In genomic region chr2:146098853-146099717, GRCm38 (mm10) we compare ENCODE assay signal across 11 mouse cellular contexts.
DNase-seq lines count a peak whose midpoint lies in the region; ATAC-seq and TF ChIP-seq lines count a peak whose summit lies in the region.
"Had no signal": no experiment of that assay in that cellular context is flagged by ENCODE, and none has a peak within 500 bp of the region (broad histone marks: within the 10 kb centered on the region; RNA-seq: fewer than 3 reads in every experiment).

No protein-coding gene starts in this region.

- no peak overlapping the region for H3K9ac ChIP-seq in stomach, embryonic 14.5 days (replicated peaks; ENCODE audit: low read depth, low read length)
- no peak overlapping the region for H3K9ac ChIP-seq in stomach, postnatal 0 days (ENCODE audit: low read length)
- H3K9ac ChIP-seq in liver, adult 2 months (ENCODE audit: low read depth, low read length): peak overlapping the region; percentile 36; the same call in 1 of the 2 replicates
- H3K9ac ChIP-seq: embryonic facial prominence, embryonic 12.5 days; limb, embryonic 12.5 days had no signal

- no peaks in the 10 kb centered on the region for H3K36me3 ChIP-seq in heart, embryonic 10.5 days
- no peaks in the 10 kb centered on the region for H3K36me3 ChIP-seq in stomach, embryonic 14.5 days (ENCODE audit: control insufficient read depth, insufficient read depth, low read length)
- H3K36me3 ChIP-seq in stomach, postnatal 0 days (ENCODE audit: control insufficient read depth, insufficient read depth, low read length): no peaks in the 10 kb centered on the region
- no peaks in the 10 kb centered on the region for H3K36me3 ChIP-seq in liver, adult 2 months (ENCODE audit: control insufficient read depth, insufficient read depth, low read length)
- H3K36me3 ChIP-seq: embryonic facial prominence, embryonic 12.5 days; limb, embryonic 12.5 days had no signal

- H3K9me3 ChIP-seq in heart, embryonic 10.5 days: no peaks in the 10 kb centered on the region
- no peaks in the 10 kb centered on the region for H3K9me3 ChIP-seq in stomach, embryonic 14.5 days (ENCODE audit: control insufficient read depth, low read depth, low read length)
- no peaks in the 10 kb centered on the region for H3K9me3 ChIP-seq in stomach, postnatal 0 days (ENCODE audit: control insufficient read depth, low read length)
- H3K9me3 ChIP-seq: embryonic facial prominence, embryonic 12.5 days; limb, embryonic 12.5 days had no signal

- no peaks in the 10 kb centered on the region for H3K79me2 ChIP-seq in liver, adult 2 months (ENCODE audit: control insufficient read depth, insufficient read depth, low read length)

- WGBS in heart, embryonic 10.5 days: 34% methylated on average over 16 of the region's 16 CpGs
- WGBS in stomach, embryonic 14.5 days: 50% methylated on average over 16 of the region's 16 CpGs
- 58% methylated on average over 16 of the region's 16 CpGs for WGBS in stomach, postnatal 0 days
- 52% methylated on average over 16 of the region's 16 CpGs for whole genome bisulfite sequencing in liver, adult 2 months

- H3K4me2 ChIP-seq in stomach, embryonic 14.5 days (replicated peaks; ENCODE audit: low read depth, low read length): no peak overlapping the region
- no peak overlapping the region for H3K4me2 ChIP-seq in stomach, postnatal 0 days (replicated peaks; ENCODE audit: low read depth)
- H3K4me2 ChIP-seq: embryonic facial prominence, embryonic 12.5 days; limb, embryonic 12.5 days had no signal

- no peak for TF ChIP-seq CTCF in stomach, postnatal 0 days (IDR thresholded peaks at IDR 0.05; ENCODE audit: low read depth)
- no peak for TF ChIP-seq CTCF in liver, adult 2 months (IDR thresholded peaks at IDR 0.05; ENCODE audit: low read depth, low read length)

- TF ChIP-seq EP300 in stomach, postnatal 0 days (optimal IDR thresholded peaks at IDR 0.05): no peak

- H3K4me1 ChIP-seq in heart, embryonic 10.5 days: no peaks in the 10 kb centered on the region
- H3K4me1 ChIP-seq in stomach, embryonic 14.5 days (ENCODE audit: control insufficient read depth, insufficient read depth, low read length): no peaks in the 10 kb centered on the region
- H3K4me1 ChIP-seq in stomach, postnatal 0 days (replicated peaks; ENCODE audit: control insufficient read depth, insufficient read depth): no peaks in the 10 kb centered on the region
- no peaks in the 10 kb centered on the region for H3K4me1 ChIP-seq in liver, adult 2 months (ENCODE audit: control insufficient read depth, insufficient read depth, low read length)
- H3K4me1 ChIP-seq: embryonic facial prominence, embryonic 12.5 days had no signal

- DNase-seq in heart, embryonic 10.5 days (ENCODE audit: low spot score): peak; percentile 92
- no peak for DNase-seq in heart, adult 9 months (ENCODE audit: low spot score in 2 of 2)
- DNase-seq in stomach, postnatal 0 days (ENCODE audit: low spot score): no peak
- peak; percentile 17 for DNase-seq in liver, adult 2 months (ENCODE audit: extremely low read depth, low read depth, low spot score)
- no peak for DNase-seq in layer of hippocampus, adult 11-12 months (ENCODE audit: low spot score)
- DNase-seq in cerebellum, adult 8-10 months: no peak
- DNase-seq: adrenal gland, postnatal 10 days had no signal

- peak; percentile 72; the same call in 1 of the 2 replicates for ATAC-seq in stomach, embryonic 14.5 days (ENCODE audit: insufficient number of reproducible peaks, insufficient read depth, low FRiP score, low read depth)
- no peak for ATAC-seq in stomach, postnatal 0 days (ENCODE audit: low FRiP score, low TSS enrichment)
- no peak for ATAC-seq in activated CD4-positive, CD25-positive, alpha-beta regulatory T cell, adult 4 months

- TF ChIP-seq POLR2A in liver, adult 2 months (IDR thresholded peaks at IDR 0.05; ENCODE audit: extremely low read depth, insufficient read depth, low read length): no peak

- H3K27me3 ChIP-seq in heart, embryonic 10.5 days (ENCODE audit: insufficient read depth, poor library complexity, severe bottlenecking): no peaks in the 10 kb centered on the region
- no peaks in the 10 kb centered on the region for H3K27me3 ChIP-seq in stomach, embryonic 14.5 days (ENCODE audit: control insufficient read depth, insufficient read depth, low read length)
- H3K27me3 ChIP-seq in stomach, postnatal 0 days (ENCODE audit: control insufficient read depth, insufficient read depth, low read length): no peaks in the 10 kb centered on the region
- H3K27me3 ChIP-seq in liver, adult 2 months (ENCODE audit: control insufficient read depth, insufficient read depth, low read length): peaks cover 2% of the 10 kb centered on the region; the same call in 1 of the 2 replicates
- H3K27me3 ChIP-seq: embryonic facial prominence, embryonic 12.5 days; limb, embryonic 12.5 days had no signal

- peak overlapping the region; percentile 69 for H3K27ac ChIP-seq in heart, embryonic 10.5 days
- no peak overlapping the region for H3K27ac ChIP-seq in stomach, embryonic 14.5 days (ENCODE audit: low read length)
- no peak overlapping the region for H3K27ac ChIP-seq in stomach, postnatal 0 days (replicated peaks)
- H3K27ac ChIP-seq in liver, adult 2 months (replicated peaks; ENCODE audit: insufficient read depth, low read depth, low read length): peak overlapping the region; percentile 22; the same call in 1 of the 2 replicates
- H3K27ac ChIP-seq: embryonic facial prominence, embryonic 12.5 days; limb, embryonic 12.5 days had no signal

- H3K4me3 ChIP-seq in heart, embryonic 10.5 days: peak overlapping the region; percentile 31; the same call in 1 of the 2 replicates
- no peak overlapping the region for H3K4me3 ChIP-seq in stomach, embryonic 14.5 days (ENCODE audit: low read depth, low read length)
- no peak overlapping the region for H3K4me3 ChIP-seq in stomach, postnatal 0 days (ENCODE audit: low read depth, low read length)
- H3K4me3 ChIP-seq in liver, adult 2 months (ENCODE audit: insufficient read depth, low read depth, low read length): peak overlapping the region; percentile 17; the same call in 1 of the 2 replicates
- H3K4me3 ChIP-seq: embryonic facial prominence, embryonic 12.5 days; limb, embryonic 12.5 days had no signal

Comparison
In these comparisons a context has a peak if more than half of its experiments do, and no peak if none do; other contexts are left out.
1. DNase-seq: peak in heart, embryonic 10.5 days (single experiment) and liver, adult 2 months (single experiment); none in heart, adult 9 months (0 of 2), stomach, postnatal 0 days (single experiment), layer of hippocampus, adult 11-12 months (single experiment) and cerebellum, adult 8-10 months (single experiment).
2. H3K27ac ChIP-seq: peak in heart, embryonic 10.5 days (single experiment) and liver, adult 2 months (single experiment); none in stomach, embryonic 14.5 days (single experiment) and stomach, postnatal 0 days (single experiment).
3. H3K4me3 ChIP-seq: peak in heart, embryonic 10.5 days (single experiment) and liver, adult 2 months (single experiment); none in stomach, embryonic 14.5 days (single experiment) and stomach, postnatal 0 days (single experiment).